Mouse (Mus musculus): ENCODE results near the gene Dcaf11. TPM values are rescaled to one million over a fixed set of nuclear protein-coding genes. Genes with fewer than 3 reads are reported as not detected.

Gene Dcaf11
- total RNA-seq, 2 experiments from 2014 or later = 97.3 to 105 TPM

DNA sequence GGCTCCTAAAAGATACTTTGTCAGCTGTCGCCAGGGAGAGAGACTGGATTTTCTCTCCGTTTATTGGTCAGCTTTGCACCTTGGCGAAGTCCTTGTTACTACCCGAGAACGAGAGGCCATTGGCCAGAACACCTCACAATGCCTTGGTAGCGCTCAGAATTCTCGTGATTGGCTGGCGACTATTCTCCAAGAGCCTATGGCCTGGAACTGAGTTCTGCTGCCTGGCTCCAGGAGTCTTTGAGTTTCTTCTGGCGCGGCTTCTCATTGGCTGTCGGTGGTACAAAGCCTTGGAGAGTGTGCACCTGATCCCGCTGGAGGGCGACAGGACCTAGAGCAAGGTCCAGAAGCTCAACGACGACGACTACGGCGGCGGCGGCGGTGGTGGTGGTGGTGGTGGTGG is 58.0 kb downstream of the Dcaf11 start, which contains the start of gene Rec8:
TSS of gene Rec8 (plus strand) at position 216 of the 400 bp plus-strand sequence.
- DNase-seq = no peak

DNA sequence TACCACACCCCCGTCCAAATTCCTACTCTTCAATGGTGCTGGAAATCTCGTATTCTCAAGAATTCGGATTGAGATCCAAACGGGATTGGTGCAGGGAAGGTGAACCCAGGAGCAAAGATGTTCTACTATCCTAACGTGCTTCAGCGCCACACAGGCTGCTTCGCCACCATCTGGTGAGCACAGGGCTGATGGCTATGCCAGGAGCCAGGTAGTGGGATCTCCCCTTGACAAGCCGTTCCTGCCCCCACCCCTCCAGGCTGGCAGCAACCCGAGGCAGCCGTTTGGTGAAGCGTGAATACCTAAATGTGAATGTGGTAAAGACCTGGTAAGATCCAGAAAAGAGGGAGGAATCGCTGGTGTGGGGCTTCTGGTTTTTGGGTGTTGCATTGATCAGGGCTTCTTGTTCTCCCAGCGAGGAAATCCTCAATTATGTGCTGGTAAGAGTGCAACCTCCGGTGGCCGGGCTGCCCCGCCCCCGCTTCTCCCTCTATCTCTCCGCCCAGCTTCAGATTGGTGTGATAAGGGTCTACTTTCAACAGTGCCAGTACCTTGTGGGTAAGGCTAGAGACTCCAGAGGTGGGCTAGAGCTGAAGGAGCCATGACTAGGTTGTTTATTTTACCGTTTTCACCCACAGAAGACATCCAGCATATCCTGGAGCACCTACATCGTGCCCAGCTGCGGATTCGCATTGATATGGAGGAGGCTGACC is 58.8 kb downstream of the Dcaf11 start:
- DNase-seq = no peak

Other genes starting within 250 kb of the Dcaf11 start
- gene Dhrs4, start 81.2 kb upstream of the Dcaf11 start, total RNA-seq (2021) = 10 to 100 TPM; 42.1 to 47.7 TPM
- gene Carmil3, start 69.4 kb upstream of the Dcaf11 start, total RNA-seq (2021) = under 1 TPM; 0.33 to 0.40 TPM
- not detected for gene Cpne6, start 49.6 kb upstream of the Dcaf11 start, total RNA-seq (2021)
- not detected for gene Nrl, start 35.0 kb upstream of the Dcaf11 start, total RNA-seq (2021)
- gene Pck2, start 19.7 kb upstream of the Dcaf11 start, total RNA-seq (2021) = 1 to 10 TPM; 4.7 to 6.9 TPM
- gene A730061H03Rik, start 400 bp downstream of the Dcaf11 start, total RNA-seq (2021) = not detected
- gene Fitm1, start 15.6 kb downstream of the Dcaf11 start, total RNA-seq (2021) = 100 to 1,000 TPM; 329 to 343 TPM
- gene Psme1, start 18.1 kb downstream of the Dcaf11 start, total RNA-seq (2021) = 10 to 100 TPM; 66.4 to 67.6 TPM
- 10 to 100 TPM; 33.4 to 34.1 TPM for gene Emc9, start 25.3 kb downstream of the Dcaf11 start, total RNA-seq (2021)
- gene Psme2, start 31.1 kb downstream of the Dcaf11 start, total RNA-seq (2021) = 10 to 100 TPM; 42.9 to 58.4 TPM
- gene Rnf31, start 31.7 kb downstream of the Dcaf11 start, total RNA-seq (2021) = 10 to 100 TPM; 11.1 to 20.7 TPM
- gene Irf9, start 43.6 kb downstream of the Dcaf11 start, total RNA-seq (2021) = 1 to 10 TPM; 4.1 to 5.4 TPM
- under 1 TPM in 1 of 2 experiments, not detected in 1; 0.54 TPM for gene Rec8, start 58.0 kb downstream of the Dcaf11 start, total RNA-seq (2021)
- gene Ipo4, start 76.0 kb downstream of the Dcaf11 start, total RNA-seq (2021) = 10 to 100 TPM; 56.8 to 76.0 TPM
- gene Gm49378, start 77.9 kb downstream of the Dcaf11 start, total RNA-seq (2021) = 1 to 10 TPM in 1 of 2 experiments, under 1 TPM in 1; 0.72 to 1.2 TPM
- 10 to 100 TPM; 15.8 to 17.6 TPM for gene Tm9sf1, start 83.8 kb downstream of the Dcaf11 start, total RNA-seq (2021)
- gene Tssk4, start 90.2 kb downstream of the Dcaf11 start, total RNA-seq (2021) = under 1 TPM in 1 of 2 experiments, not detected in 1; 0.24 TPM
- gene Mdp1, start 100.5 kb downstream of the Dcaf11 start, total RNA-seq (2021) = 10 to 100 TPM; 15.0 to 17.3 TPM
- 1 to 10 TPM; 2.4 to 3.3 TPM for gene Gmpr2, start 111.9 kb downstream of the Dcaf11 start, total RNA-seq (2021)
- gene Nedd8, start 112.1 kb downstream of the Dcaf11 start, total RNA-seq (2021) = 100 to 1,000 TPM; 180 to 191 TPM
- gene Tinf2, start 121.8 kb downstream of the Dcaf11 start, total RNA-seq (2021) = 1 to 10 TPM; 7.5 to 8.2 TPM
- not detected for gene Tgm1, start 153.9 kb downstream of the Dcaf11 start, total RNA-seq (2021)
- gene Rabggta, start 162.3 kb downstream of the Dcaf11 start, total RNA-seq (2021) = 10 to 100 TPM; 10.3 TPM
- gene Dhrs1, start 185.7 kb downstream of the Dcaf11 start, total RNA-seq (2021) = 10 to 100 TPM; 29.4 to 32.7 TPM
- 10 to 100 TPM; 11.3 to 12.0 TPM for gene Nop9, start 185.7 kb downstream of the Dcaf11 start, total RNA-seq (2021)
- gene Cideb, start 198.5 kb downstream of the Dcaf11 start, total RNA-seq (2021) = not detected
- gene Ltb4r2, start 201.4 kb downstream of the Dcaf11 start, total RNA-seq (2021) = under 1 TPM in 1 of 2 experiments, not detected in 1; 0.10 TPM
- not detected for gene Ltb4r1, start 206.0 kb downstream of the Dcaf11 start, total RNA-seq (2021)
- gene Adcy4, start 224.1 kb downstream of the Dcaf11 start, total RNA-seq (2021) = 1 to 10 TPM; 6.4 to 6.5 TPM
- gene Ripk3, start 228.9 kb downstream of the Dcaf11 start, total RNA-seq (2021) = 1 to 10 TPM; 1.3 to 1.7 TPM